Mouse (Mus musculus) neural tube, embryonic 11.5 days (tissue): Measurements from ENCODE around the gene 1700042G07Rik. TPM values are rescaled to one million over a fixed set of nuclear protein-coding genes. Genes with fewer than 3 reads are reported as not detected.

Experiments
- ATAC-seq: fragments of 200-750 bp; cut with Nextera tagmentation; 2 replicates; pipeline ENCODE4 v1.8.0; 2017; ENCODE audit warnings: moderate number of reproducible peaks, mild to moderate bottlenecking, moderate TSS enrichment, moderate library complexity; ENCODE audit not compliant: insufficient read depth, low FRiP score, low TSS enrichment
- DNase-seq: peaks from one replicate; pipeline ENCODE4 v3.0.0-alpha.2; 2015; ENCODE audit warnings: low spot score
- H3K27ac ChIP-seq: fragments of 300-500 bp; sonication (generic); 2 replicates; pipeline ENCODE4 v1.5.1; 2014; ENCODE audit warnings: low read depth, mild to moderate bottlenecking, low read length
- H3K27me3 ChIP-seq: fragments of 300-500 bp; sonication (generic); 2 replicates; pipeline ENCODE4 v1.6.1; 2014; ENCODE audit warnings: mild to moderate bottlenecking, low read length, mixed read lengths; ENCODE audit not compliant: control insufficient read depth, insufficient read depth
- H3K36me3 ChIP-seq: fragments of 300-500 bp; sonication (generic); 2 replicates; pipeline ENCODE4 v1.6.1; 2014; ENCODE audit warnings: mild to moderate bottlenecking, low read length, moderate library complexity, mixed read lengths; ENCODE audit not compliant: control insufficient read depth, insufficient read depth
- H3K4me1 ChIP-seq: fragments of 300-500 bp; sonication (generic); 2 replicates; pipeline ENCODE4 v1.6.1; 2014; ENCODE audit warnings: low read length, mixed read lengths; ENCODE audit not compliant: control insufficient read depth, insufficient read depth
- H3K4me2 ChIP-seq: fragments of 300-500 bp; sonication (generic); 2 replicates; pipeline ENCODE4 v1.6.1; 2014; ENCODE audit warnings: low read depth, mild to moderate bottlenecking, moderate library complexity
- H3K4me3 ChIP-seq: fragments of 300-500 bp; sonication (generic); 2 replicates; pipeline ENCODE4 v1.5.1; 2014; ENCODE audit warnings: low read depth, low read length
- H3K9ac ChIP-seq: fragments of 300-500 bp; sonication (generic); 2 replicates; pipeline ENCODE4 v1.6.1; 2014; ENCODE audit warnings: mild to moderate bottlenecking, low read length
- H3K9me3 ChIP-seq: fragments of 300-500 bp; sonication (generic); 2 replicates; pipeline ENCODE4 v1.6.1; 2016; ENCODE audit warnings: low read length; ENCODE audit not compliant: control insufficient read depth
- WGBS: fragments of 180-500 bp; shearing (Covaris S2); extraction: QIAGEN DNeasy Blood & Tissue Kit; methylation state at CpG from one replicate; pipeline ENCODE4 v1.1.7; 2014; 5-methylcytosine and 5-hydroxymethylcytosine counted together
- polyA plus RNA-seq: library from polyadenylated mRNA; unstranded; fragments of >200 nt; fragmentation: Nextera tagmentation; extraction: Ambion mirVana; gene quantifications from 2 replicates; pipeline ENCODE4 v1.2.1, GENCODE M21; 2014

The 1700042G07Rik gene
- polyA plus RNA-seq, 1 experiment from 2014 or later: not detected

DNA sequence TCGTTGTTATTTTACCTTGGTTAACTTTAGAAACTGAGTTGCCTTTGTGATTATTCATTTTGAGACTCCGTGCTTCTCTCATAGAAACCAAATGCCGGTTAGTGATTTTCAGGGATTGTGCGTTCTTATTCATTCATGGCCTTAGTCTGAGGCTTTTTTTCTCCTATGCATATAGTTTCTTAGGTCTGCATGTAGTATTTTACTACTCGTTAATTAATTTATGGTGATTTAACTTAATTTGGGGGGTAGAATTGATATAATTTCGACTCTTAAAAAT, 49.6 kb downstream of the 1700042G07Rik start:
- ATAC-seq (no peak), DNase-seq (no peak)
- Histone ChIP-seq H3K9ac (peak overlapping the region; percentile 93), H3K9me3 (no peaks in the 10 kb centered on the region), H3K4me1 (peaks cover 6% of the 10 kb centered on the region; the same call in 1 of the 2 replicates), H3K27ac (peak overlapping the region; percentile 100; the same call in 1 of the 2 replicates), H3K4me3 (peak overlapping the region; percentile 70), H3K4me2 (peak overlapping the region; percentile 54), H3K27me3 (no peaks in the 10 kb centered on the region), H3K36me3 (no peaks in the 10 kb centered on the region)
- WGBS: 5% methylated on average over 6 of the region's 6 CpGs

Other genes starting within 250 kb of the 1700042G07Rik start
- gene Dmbx1, start 233.4 kb upstream of the 1700042G07Rik start, polyA plus RNA-seq: 0.38 and 0.77 TPM in 2 replicates
- gene Faah, start 155.4 kb upstream of the 1700042G07Rik start, polyA plus RNA-seq: 1.9 and 2.1 TPM in 2 replicates
- 21.0 and 21.2 TPM in 2 replicates for gene Nsun4, start 119.5 kb upstream of the 1700042G07Rik start, polyA plus RNA-seq
- 455 and 456 TPM in 2 replicates for gene Uqcrh, start 98.3 kb upstream of the 1700042G07Rik start, polyA plus RNA-seq
- 74.2 and 84.9 TPM in 2 replicates for gene Lrrc41, start 98.1 kb upstream of the 1700042G07Rik start, polyA plus RNA-seq
- gene Rad54l, start 49.7 kb upstream of the 1700042G07Rik start, polyA plus RNA-seq: 43.7 and 44.3 TPM in 2 replicates
- 51.1 and 52.1 TPM in 2 replicates for gene Pomgnt1, start 49.5 kb upstream of the 1700042G07Rik start, polyA plus RNA-seq
- 1.4 and 1.5 TPM in 2 replicates for gene Lurap1, start 22.0 kb upstream of the 1700042G07Rik start, polyA plus RNA-seq
- 0.11 and 0.19 TPM in 2 replicates for gene Tspan1, start 5.8 kb upstream of the 1700042G07Rik start, polyA plus RNA-seq
- not detected in 2 replicates for gene Gm49337, start within 50 bp of the 1700042G07Rik start, polyA plus RNA-seq
- 63.2 and 69.2 TPM in 2 replicates for gene Pik3r3, start 48.2 kb downstream of the 1700042G07Rik start, polyA plus RNA-seq